Mouse (Mus musculus) limb, embryonic 10.5 days (tissue): ENCODE results near the gene Gm21915. TPM values are rescaled to one million over a fixed set of nuclear protein-coding genes. Genes with fewer than 3 reads are reported as not detected.
A peak's percentile ranks its signal among the peaks of the same experiment; 100 is the strongest.

Experiments
- DNase-seq: peaks from one replicate; pipeline ENCODE4 v3.0.0-alpha.2; 2017; ENCODE audit warnings: low spot score
- H3K27ac ChIP-seq: fragments of 300-500 bp; sonication (generic); 2 replicates; pipeline ENCODE4 v1.5.1; 2016; ENCODE audit warnings: mild to moderate bottlenecking
- H3K27me3 ChIP-seq: fragments of 300-500 bp; sonication (generic); 2 replicates; pipeline ENCODE4 v1.6.1; 2016; ENCODE audit warnings: low read depth, mild to moderate bottlenecking; ENCODE audit not compliant: poor library complexity, severe bottlenecking
- H3K36me3 ChIP-seq: fragments of 300-500 bp; sonication (generic); 2 replicates; pipeline ENCODE4 v1.6.1; 2016; ENCODE audit warnings: mild to moderate bottlenecking, moderate library complexity
- H3K4me1 ChIP-seq: fragments of 300-500 bp; sonication (generic); 2 replicates; pipeline ENCODE4 v1.6.1; 2016
- H3K4me3 ChIP-seq: fragments of 300-500 bp; sonication (generic); 2 replicates; pipeline ENCODE4 v1.5.1; 2016; ENCODE audit warnings: mild to moderate bottlenecking, moderate library complexity
- H3K9me3 ChIP-seq: fragments of 300-500 bp; sonication (generic); replicated peaks from 2 replicates; pipeline ENCODE4 v1.6.1; 2016; ENCODE audit warnings: mild to moderate bottlenecking
- WGBS: fragments of 180-500 bp; shearing (Covaris S2); methylation state at CpG from one replicate; pipeline ENCODE4 v1.1.7; 2016; 5-methylcytosine and 5-hydroxymethylcytosine counted together
- polyA plus RNA-seq: library from polyadenylated mRNA; unstranded; fragments of >200 nt; fragmentation: Nextera tagmentation; extraction: Ambion mirVana; gene quantifications from 2 replicates; pipeline ENCODE4 v1.2.1, GENCODE M21; 2016

The Gm21915 gene
- polyA plus RNA-seq, 1 experiment from 2014 or later, result not detected

GRCm38 (mm10) chr9:40638394-40639049, 31.9 kb upstream of the Gm21915 start:
- H3K27ac ChIP-seq, result peak overlapping the region; percentile 73
- H3K9me3 ChIP-seq, result no peaks in the 10 kb centered on the region
- no peaks in the 10 kb centered on the region for H3K36me3 ChIP-seq
- peak overlapping the region; percentile 56 for H3K4me3 ChIP-seq
- H3K4me1 ChIP-seq, result peaks cover 35% of the 10 kb centered on the region
- peak; percentile 68 for DNase-seq
- 3% methylated on average over 14 of the region's 14 CpGs for WGBS
- peaks cover 5% of the 10 kb centered on the region for H3K27me3 ChIP-seq

DNA sequence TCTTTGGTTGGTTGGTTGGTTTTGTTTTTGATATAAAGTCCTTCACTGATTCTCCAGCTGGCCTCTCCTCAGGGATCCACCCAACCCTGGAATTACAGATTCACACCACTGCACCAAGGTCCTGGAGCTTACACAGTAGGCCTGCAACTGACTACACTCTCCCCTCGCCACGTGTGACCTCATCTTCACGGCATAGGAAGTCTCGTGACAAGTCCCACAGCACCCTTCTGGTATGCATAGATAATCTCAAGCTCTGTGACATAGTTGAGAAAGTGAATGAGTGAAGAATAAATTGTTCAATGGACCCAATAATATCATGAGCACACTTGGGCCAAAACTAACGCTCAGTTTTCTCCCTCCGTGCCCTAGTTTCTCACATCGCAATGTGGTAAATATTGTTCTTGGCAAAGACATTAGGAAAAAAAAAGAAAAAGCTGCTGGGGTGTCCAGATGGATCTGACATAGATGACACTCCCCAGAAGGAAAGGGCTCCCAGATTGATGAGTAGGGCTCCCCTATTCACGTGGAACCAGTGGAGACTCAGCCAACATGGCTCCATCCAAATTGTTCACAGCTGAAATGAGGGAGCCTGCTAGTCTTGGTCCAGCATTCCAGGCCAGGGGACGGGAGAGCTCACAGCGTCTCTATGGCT, 30.8 kb upstream of the Gm21915 start:
- Histone ChIP-seq H3K4me3 (no peak overlapping the region), H3K9me3 (no peaks in the 10 kb centered on the region), H3K36me3 (no peaks in the 10 kb centered on the region), H3K27ac (no peak overlapping the region), H3K27me3 (peaks cover 5% of the 10 kb centered on the region), H3K4me1 (peaks cover 35% of the 10 kb centered on the region)
- DNase-seq, result no peak
- 89% methylated on average over 10 of the region's 10 CpGs for WGBS

DNA sequence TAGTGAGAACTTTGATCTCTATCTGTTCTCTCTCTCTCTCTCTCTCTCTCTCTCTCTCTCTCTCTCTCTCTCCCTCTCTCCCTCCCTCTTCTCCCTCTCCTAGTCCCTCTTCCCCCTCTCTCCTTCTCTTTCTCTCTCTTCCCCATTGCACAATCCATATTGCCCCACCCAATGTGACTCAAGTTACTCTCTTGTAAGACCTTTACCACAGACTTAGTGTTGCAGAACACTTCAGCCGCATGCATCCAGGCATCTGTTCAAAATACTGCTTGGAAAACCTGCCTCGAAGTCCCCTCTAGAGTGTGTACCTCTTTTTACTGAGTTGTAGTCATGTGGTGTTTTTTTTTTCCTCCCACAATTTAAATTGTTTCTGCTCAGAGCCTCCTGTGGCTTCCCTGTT, 29.1 kb upstream of the Gm21915 start:
- no peak for DNase-seq
- H3K4me1 ChIP-seq, result peaks cover 33% of the 10 kb centered on the region
- no peak overlapping the region for H3K27ac ChIP-seq

GRCm38 (mm10) chr9:40642470-40643220, 27.8 kb upstream of the Gm21915 start:
- peaks cover 5% of the 10 kb centered on the region for H3K27me3 ChIP-seq
- no peak for DNase-seq
- peak overlapping the region; percentile 36 for H3K27ac ChIP-seq
- no peaks in the 10 kb centered on the region for H3K9me3 ChIP-seq
- H3K4me1 ChIP-seq, result peaks cover 20% of the 10 kb centered on the region
- 37% methylated on average over 16 of the region's 16 CpGs for WGBS
- no peaks in the 10 kb centered on the region for H3K36me3 ChIP-seq
- H3K4me3 ChIP-seq, result no peak overlapping the region

More for the DNA sequence above, 29.1 kb upstream of the Gm21915 start:
- H3K27me3 ChIP-seq, result peaks cover 5% of the 10 kb centered on the region
- 82% methylated on average over 2 of the region's 2 CpGs for WGBS
- no peaks in the 10 kb centered on the region for H3K9me3 ChIP-seq
- H3K36me3 ChIP-seq, result no peaks in the 10 kb centered on the region
- no peak overlapping the region for H3K4me3 ChIP-seq

DNA sequence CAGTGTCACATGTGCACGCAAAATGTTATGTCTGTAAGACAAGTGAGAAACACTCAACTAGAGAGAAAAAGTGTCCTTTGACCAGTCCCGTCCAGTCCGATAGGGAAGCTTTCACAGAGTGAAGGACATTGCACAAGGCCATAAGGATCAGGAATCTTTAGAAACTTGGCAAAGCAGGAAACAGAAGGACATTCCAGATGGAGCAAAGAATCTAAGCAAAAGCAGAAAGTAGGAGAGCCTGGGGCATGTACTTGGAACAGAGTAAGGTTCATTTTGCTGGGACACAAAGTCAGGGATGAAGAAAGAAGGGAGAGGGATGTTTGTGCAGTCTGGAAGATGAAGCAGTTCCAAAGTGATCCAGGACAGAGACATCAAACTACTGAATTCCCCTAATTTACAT, 21.0 kb upstream of the Gm21915 start:
- no peaks in the 10 kb centered on the region for H3K27me3 ChIP-seq
- H3K9me3 ChIP-seq, result no peaks in the 10 kb centered on the region
- H3K4me1 ChIP-seq, result peaks cover 9% of the 10 kb centered on the region
- no peak for DNase-seq
- no peak overlapping the region for H3K27ac ChIP-seq
- WGBS, result 94% methylated on average over 3 of the region's 3 CpGs
- H3K4me3 ChIP-seq, result no peak overlapping the region
- no peaks in the 10 kb centered on the region for H3K36me3 ChIP-seq

DNA sequence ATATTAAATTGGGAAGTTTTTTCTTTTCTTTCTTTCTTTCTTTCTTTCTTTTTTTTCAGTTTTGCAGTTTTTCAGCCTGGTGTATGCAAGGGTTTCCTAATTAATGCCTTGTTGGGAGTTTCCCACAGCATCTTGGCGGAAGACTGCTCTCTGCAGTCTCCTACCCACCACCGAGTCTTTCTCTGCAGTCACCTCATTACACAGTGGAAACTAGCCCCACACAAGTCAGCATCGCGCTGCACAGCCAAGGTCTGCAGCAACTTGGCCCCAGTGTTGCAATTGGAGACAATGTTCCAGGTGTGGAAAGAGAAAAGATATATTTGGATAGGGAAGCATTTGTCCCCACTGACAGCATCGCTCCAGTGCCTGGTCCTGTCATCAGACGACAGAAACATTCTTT, 20.4 kb upstream of the Gm21915 start:
- no peak overlapping the region for H3K27ac ChIP-seq
- DNase-seq, result no peak
- no peaks in the 10 kb centered on the region for H3K27me3 ChIP-seq
- H3K4me1 ChIP-seq, result peaks cover 9% of the 10 kb centered on the region
- H3K9me3 ChIP-seq, result no peaks in the 10 kb centered on the region
- WGBS, result 80% methylated on average over 6 of the region's 6 CpGs
- H3K4me3 ChIP-seq, result no peak overlapping the region
- H3K36me3 ChIP-seq, result no peaks in the 10 kb centered on the region

DNA sequence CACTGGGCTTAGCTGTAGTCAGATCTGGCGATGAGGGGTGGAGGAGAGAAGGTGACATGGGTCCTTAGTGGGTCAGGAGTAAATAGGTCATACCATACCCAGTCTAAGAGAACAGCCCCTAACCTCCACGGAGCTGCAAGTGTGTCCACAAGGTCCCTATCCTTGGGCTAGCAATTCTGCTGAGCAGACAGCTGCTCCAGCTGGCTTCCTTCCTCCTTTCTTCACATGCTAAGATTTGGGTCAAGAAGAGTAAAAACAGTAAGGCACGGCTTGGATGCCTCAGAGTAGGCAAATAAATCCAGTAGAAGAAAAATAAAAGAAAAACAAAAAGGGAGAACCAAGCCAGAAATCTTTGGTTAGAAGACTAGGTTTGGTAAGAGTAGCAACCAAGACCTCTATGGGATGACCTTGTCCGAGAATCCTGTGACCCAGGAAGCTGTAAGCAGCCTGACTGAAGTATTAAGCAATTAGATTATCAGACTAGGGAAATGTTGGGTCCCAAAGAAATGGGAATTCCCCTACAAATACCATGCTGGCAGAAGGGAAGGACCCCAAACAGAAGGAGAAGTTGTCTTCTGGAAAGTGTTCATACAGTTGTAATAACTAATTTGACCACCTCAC, 19.1 kb upstream of the Gm21915 start:
- no peaks in the 10 kb centered on the region for H3K27me3 ChIP-seq
- no peaks in the 10 kb centered on the region for H3K36me3 ChIP-seq
- DNase-seq, result no peak
- peaks cover 15% of the 10 kb centered on the region for H3K4me1 ChIP-seq
- H3K27ac ChIP-seq, result no peak overlapping the region
- H3K9me3 ChIP-seq, result no peaks in the 10 kb centered on the region
- no peak overlapping the region for H3K4me3 ChIP-seq
- WGBS, result 86% methylated on average over 4 of the region's 4 CpGs

- H3K4me1 ChIP-seq, result peaks cover 15% of the 10 kb centered on the region
- H3K27me3 ChIP-seq, result no peaks in the 10 kb centered on the region
- no peaks in the 10 kb centered on the region for H3K9me3 ChIP-seq
- peak overlapping the region; percentile 75 for H3K27ac ChIP-seq
- DNase-seq, result no peak
- 45% methylated on average over 9 of the region's 9 CpGs for WGBS
- H3K4me3 ChIP-seq, result no peak overlapping the region
- H3K36me3 ChIP-seq, result no peaks in the 10 kb centered on the region
These were observed 17.7 kb upstream of the Gm21915 start for GRCm38 (mm10) chr9:40652757-40653156.

- 79% methylated on average over 9 of the region's 9 CpGs for WGBS
- no peak for DNase-seq
- H3K4me1 ChIP-seq, result peaks cover 5% of the 10 kb centered on the region
- H3K27ac ChIP-seq, result no peak overlapping the region
- no peaks in the 10 kb centered on the region for H3K9me3 ChIP-seq
- H3K4me3 ChIP-seq, result no peak overlapping the region
- no peaks in the 10 kb centered on the region for H3K36me3 ChIP-seq
- H3K27me3 ChIP-seq, result no peaks in the 10 kb centered on the region
These were observed 4.1 kb upstream of the Gm21915 start for GRCm38 (mm10) chr9:40666190-40666803.

- Histone ChIP-seq H3K9me3 (no peaks in the 10 kb centered on the region), H3K27ac (no peak overlapping the region), H3K4me3 (no peak overlapping the region), H3K4me1 (peaks cover 2% of the 10 kb centered on the region), H3K27me3 (no peaks in the 10 kb centered on the region), H3K36me3 (no peaks in the 10 kb centered on the region)
- WGBS, result 50% methylated on average over 4 of the region's 4 CpGs
- DNase-seq, result no peak
These were observed 1.0 kb downstream of the Gm21915 start for GRCm38 (mm10) chr9:40671323-40671930.

DNA sequence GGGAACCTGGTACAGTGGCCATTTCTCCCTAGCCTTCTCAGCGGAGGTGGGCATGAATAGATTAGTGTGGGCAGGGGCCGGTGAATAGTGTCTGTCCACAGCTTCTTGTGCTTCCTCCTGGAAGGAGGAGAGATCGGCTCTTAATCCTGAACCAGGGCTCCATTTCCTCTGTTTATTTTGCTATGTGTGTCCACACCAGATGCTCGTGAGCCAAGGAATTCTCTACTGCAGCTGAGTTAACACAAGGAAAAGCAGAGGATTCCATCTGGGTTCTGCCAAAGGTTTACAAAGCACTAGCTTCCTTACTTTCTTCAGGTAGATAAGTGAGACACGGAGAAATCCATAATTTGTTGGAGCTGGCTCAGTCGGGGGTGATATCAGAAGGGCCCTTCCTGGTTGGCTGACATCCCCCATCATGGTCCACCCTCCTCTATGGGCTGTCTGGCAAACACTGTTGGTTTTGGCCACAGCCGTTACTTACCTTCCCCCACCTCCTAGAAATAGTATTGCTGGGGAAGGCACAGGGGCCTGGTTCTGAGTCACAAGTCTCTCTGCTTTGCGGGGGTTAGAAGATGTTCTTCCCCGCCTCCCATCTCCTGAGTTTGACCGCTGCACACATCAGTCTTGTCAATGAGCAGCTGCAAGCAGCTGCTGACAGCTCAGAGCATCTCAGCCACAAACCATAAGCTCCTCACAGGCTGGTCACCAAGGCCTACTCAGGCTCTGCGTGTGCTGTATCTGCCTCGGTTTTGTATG, 5.0 kb downstream of the Gm21915 start:
- Histone ChIP-seq H3K27me3 (no peaks in the 10 kb centered on the region), H3K36me3 (no peaks in the 10 kb centered on the region), H3K4me3 (no peak overlapping the region), H3K9me3 (no peaks in the 10 kb centered on the region), H3K27ac (no peak overlapping the region), H3K4me1 (peaks cover 6% of the 10 kb centered on the region; the same call in 1 of the 2 replicates)
- no peak for DNase-seq
- WGBS, result 84% methylated on average over 12 of the region's 12 CpGs

DNA sequence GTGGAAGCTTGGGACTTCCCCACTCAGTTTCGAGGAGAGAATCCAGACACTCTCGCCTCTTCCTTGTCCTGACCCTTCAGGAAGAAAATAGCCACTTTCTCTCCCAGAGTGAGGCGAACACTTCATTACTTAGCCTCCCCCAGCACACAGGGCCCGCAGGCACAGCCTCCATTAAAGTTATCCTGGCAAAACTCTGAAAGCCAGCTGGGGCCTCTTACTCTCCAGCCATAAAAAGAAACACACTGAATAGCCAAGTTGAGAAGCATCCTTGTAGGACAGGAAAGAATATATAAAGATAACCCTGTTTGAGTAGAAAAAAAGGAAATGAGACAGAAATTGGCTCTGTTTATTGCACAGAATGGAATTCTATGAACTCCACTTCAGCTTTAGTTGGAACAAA, 8.2 kb downstream of the Gm21915 start:
- Histone ChIP-seq H3K9me3 (no peaks in the 10 kb centered on the region), H3K4me1 (peaks cover 6% of the 10 kb centered on the region; the same call in 1 of the 2 replicates), H3K27ac (no peak overlapping the region), H3K4me3 (no peak overlapping the region), H3K36me3 (no peaks in the 10 kb centered on the region), H3K27me3 (no peaks in the 10 kb centered on the region)
- 82% methylated on average over 4 of the region's 4 CpGs for WGBS
- DNase-seq, result no peak
